Mouse (Mus musculus) liver, embryonic 14.5 days (tissue): ENCODE measurements around the gene Pdhx.

Experiments
- CTCF ChIP-seq: IDR thresholded peaks from 2 replicates; pipeline ENCODE4 v1.5.1; 2016; ENCODE audit warnings: antibody characterized with exemption, low read depth, control low read depth
- EP300 ChIP-seq: IDR thresholded peaks from 2 replicates; pipeline ENCODE4 v1.6.1; 2016; ENCODE audit warnings: antibody characterized with exemption, low read depth

DNA sequence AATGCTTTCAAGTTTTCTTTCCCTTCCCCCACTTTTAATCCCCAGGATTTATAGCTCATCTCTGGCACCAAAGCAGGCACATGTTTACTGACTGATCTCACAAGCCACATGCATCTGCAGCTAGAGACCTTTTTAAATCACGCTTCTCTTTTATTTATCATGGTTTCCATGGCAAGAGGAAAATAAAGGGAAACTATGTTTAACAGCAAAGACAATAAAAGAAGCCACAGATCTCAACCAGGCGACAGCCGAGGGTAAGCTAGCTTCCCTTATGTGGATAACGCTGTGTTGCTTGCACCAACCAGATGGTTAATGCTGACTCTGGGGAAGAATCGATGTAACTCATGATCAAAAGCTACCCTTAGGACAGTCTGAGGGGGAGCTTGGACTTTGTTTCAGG lies 75.0 kb downstream of the Pdhx start:
- no peak for TF ChIP-seq CTCF
- TF ChIP-seq EP300: no peak
